Mouse (Mus musculus) left cerebral cortex, postnatal 25 days (tissue): ENCODE results near the gene Nrp1. TPM values are rescaled to one million over a fixed set of nuclear protein-coding genes. Genes with fewer than 3 reads are reported as not detected.

Experiments used
- DNase-seq, 2 experiments: peaks; one replicate each; pipeline ENCODE4 v3.0.0; 2022; ENCODE audit warnings: low spot score in 2 of 2, mixed read lengths in 1 of 2
- intact Hi-C: fragments of 180-260 bp; cut with DNase I; formaldehyde crosslinking; loops from one replicate; pipeline ENCODE4 v1.15.1; 2025
- total RNA-seq, 2 experiments: library from RNA; stranded (reverse); gene quantifications; 2 replicates each; pipeline ENCODE4 v1.2.3; 2021

Gene Nrp1
- total RNA-seq, 2 experiments from 2014 or later, result 24.6 to 29.6 TPM

- DNase-seq, result peak; percentile 87 to 91
- intact Hi-C loops, result loop anchor here (2.0 to 5.0 kb wide), 5 partner anchors 526 to 1172 kb away; no protein-coding TSS in a partner anchor
Measured at GRCm38 (mm10) chr8:128362940-128363595, 4.7 kb downstream of the Nrp1 start.

DNA sequence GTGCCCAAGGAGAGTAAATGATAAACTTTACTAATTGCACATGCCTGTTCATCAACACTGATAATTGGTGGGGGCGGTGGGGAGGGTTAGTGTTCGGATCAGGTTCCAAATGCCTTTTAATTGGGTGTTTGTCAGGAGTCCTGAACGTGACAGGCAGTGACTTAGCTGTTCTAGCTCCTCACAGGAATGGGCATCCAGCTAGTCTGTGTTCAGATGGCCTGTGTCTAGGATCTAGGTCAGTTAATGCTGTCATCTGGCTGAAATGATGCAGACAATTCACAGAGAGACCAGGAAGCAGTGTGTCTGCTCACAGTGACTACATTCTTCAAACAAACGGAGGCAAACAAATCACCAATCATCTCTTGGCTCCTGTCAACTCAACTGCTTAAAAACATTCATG lies 12.1 kb downstream of the Nrp1 start:
- intact Hi-C loops, result no loop called here

GRCm38 (mm10) chr8:128371026-128371425 lies 12.6 kb downstream of the Nrp1 start:
- DNase-seq, result no peak
- intact Hi-C loops, result no loop called here

More for the DNA sequence above, 12.1 kb downstream of the Nrp1 start:
- DNase-seq, result no peak

DNA sequence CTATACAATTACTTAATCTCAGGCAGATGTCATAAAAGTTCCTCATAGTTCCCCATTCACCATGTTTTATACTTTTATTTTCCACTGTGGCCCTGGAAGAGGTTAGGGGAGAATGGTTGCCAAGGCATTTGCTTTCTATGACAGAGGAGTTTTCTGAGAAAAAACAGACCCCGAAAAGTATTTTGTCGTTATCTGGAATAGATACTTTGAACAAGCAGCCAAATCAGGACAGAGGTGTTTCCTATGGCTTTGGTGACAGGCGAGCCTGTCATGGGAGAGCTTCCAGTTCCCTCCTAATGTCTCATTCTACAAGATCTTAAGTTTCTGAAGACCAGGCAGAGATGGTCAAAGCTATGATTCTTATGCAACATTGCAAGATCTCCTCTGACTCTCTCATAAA lies 13.4 kb downstream of the Nrp1 start:
- no peak for DNase-seq
- intact Hi-C loops, result no loop called here

DNA sequence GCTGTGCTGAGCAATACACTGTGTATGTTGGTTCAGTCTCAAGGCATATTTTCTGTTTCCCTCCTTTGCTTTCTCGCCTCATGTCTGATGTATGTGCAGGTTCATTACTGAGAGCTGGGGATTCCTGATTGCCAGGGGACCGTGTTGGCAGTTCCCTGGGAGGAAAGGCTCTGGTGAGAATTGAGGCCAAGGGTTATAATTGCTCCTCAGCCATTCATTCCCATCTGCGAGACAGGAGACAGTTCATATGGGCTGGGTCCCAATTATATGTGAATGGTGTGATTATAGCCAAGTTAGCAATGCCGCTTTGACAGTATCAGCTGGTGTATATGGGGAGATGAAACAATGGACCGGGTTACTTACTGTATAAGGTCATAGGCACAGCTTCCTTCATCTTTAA lies 14.3 kb downstream of the Nrp1 start:
- intact Hi-C loops, result no loop called here
- no peak for DNase-seq

DNA sequence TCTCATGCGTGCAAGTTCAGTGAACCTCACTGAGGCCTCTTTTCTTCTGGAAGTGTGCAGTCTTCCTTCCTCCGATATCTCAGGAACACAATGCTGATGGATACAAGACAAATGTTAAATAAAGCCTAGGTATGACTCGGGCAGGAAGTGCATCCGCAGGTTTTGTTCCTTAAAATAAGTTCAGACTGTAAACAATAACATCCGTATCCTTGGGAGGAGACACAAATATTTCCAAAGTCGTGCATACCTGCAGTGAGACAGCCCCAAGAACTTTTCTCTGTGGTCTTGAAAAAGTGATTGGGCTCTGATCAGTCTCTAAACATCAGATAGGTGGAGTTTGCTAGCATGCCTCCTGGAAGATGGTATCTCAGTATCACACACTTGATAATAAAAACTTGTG lies 15.0 kb downstream of the Nrp1 start:
- DNase-seq, result no peak
- intact Hi-C loops, result no loop called here

GRCm38 (mm10) chr8:128375291-128375690 lies 16.9 kb downstream of the Nrp1 start:
- no peak for DNase-seq
- intact Hi-C loops, result no loop called here

DNA sequence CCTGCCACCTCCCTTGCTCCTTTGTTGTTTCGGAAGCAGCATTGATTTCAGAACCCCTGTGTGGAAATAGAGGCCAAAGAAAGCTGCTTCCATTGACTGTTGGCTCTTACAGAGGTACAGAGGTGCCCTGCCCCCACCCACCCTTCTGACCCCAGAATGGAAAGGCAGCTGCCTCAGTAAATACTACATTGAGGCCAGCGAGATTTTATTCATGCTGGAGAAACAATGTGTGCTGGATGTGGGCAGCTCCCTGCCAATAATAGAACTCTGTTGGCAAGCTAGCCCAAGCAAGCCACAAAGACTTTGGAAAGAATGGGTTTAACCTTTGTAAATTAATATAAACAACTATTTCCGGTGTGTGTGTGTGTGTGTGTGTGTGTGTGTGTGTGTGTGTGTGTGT lies 24.8 kb downstream of the Nrp1 start:
- peak in 1 of 2 experiments; percentile 45 for DNase-seq
- intact Hi-C loops, result no loop called here

DNA sequence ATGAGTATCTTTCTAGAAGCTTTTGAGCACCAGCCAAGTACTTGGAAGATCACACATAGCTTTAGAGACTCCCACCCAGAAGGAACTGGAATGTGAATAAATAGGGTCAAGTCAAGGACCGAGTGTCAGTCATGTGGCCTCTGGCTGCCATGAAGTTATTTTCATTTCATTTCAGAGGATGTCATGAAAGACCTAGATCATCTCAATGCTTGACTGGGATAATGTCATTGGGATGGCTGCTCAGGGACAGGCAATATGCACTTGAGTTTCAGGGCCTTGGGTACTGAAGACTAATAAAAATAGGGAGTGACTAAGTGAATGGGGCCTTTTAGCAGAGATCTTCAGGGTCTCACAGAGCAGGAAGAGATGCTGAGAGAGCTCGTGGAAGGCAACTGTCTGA lies 26.0 kb downstream of the Nrp1 start:
- intact Hi-C loops, result no loop called here
- no peak for DNase-seq

GRCm38 (mm10) chr8:128384921-128385332 lies 26.5 kb downstream of the Nrp1 start:
- intact Hi-C loops, result no loop called here

GRCm38 (mm10) chr8:128386963-128387621 lies 28.7 kb downstream of the Nrp1 start:
- intact Hi-C loops, result no loop called here
- DNase-seq, result no peak

More at GRCm38 (mm10) chr8:128384921-128385332, 26.5 kb downstream of the Nrp1 start:
- DNase-seq, result no peak

DNA sequence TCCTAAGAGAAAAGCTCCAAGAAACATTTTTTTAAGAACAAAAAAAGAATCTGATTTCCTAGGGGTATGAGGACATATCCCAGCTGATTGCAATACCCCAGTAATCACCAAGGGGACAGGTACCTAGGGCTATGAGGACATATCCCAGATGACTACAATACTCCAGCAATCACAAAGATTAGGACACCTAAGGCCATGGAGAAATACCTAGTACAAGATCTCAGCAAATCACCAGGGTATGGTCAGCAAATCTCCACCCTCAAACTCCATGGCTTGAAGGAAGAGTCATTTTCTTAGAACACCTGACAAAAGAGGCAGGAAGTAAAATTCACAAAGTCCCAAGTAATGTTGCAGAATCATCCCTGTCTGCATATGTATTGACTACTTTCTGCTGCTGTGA lies 32.4 kb downstream of the Nrp1 start:
- intact Hi-C loops, result no loop called here
- DNase-seq, result no peak

DNA sequence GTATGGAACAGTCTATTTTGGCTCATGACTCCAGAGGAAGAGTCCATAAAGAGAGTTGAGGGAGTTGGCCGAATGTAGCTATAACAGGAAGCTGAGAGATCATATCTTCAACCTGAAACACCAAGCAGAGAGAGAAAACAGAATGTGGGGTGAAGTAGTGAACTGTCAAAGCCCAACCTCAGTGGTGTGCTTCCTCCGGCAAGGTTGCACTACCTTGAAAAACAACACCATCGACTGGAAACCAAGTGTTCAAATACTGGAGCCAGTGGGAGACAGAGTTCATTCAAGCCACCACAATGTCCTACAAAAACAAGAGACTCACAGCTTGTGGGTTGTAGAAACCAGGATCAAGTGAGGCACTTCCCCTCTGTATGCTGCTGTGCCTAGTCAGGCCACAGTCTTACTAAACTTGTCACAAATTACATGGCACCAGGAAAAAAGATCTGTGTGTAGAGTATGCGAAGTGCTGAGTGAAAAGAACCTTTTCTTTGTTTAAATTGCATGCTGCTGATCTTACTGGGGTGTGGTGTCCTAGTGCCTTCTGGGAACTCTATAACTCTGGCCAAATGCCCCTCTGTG lies 32.9 kb downstream of the Nrp1 start:
- intact Hi-C loops, result no loop called here

GRCm38 (mm10) chr8:128394671-128395193 lies 36.3 kb downstream of the Nrp1 start:
- no peak for DNase-seq
- intact Hi-C loops, result no loop called here

More for the DNA sequence above, 32.9 kb downstream of the Nrp1 start:
- no peak for DNase-seq

GRCm38 (mm10) chr8:128396968-128397367 lies 38.6 kb downstream of the Nrp1 start:
- intact Hi-C loops, result no loop called here
- DNase-seq, result no peak

- no peak for DNase-seq
- intact Hi-C loops, result no loop called here
Measured at GRCm38 (mm10) chr8:128397441-128397840, 39.0 kb downstream of the Nrp1 start.

GRCm38 (mm10) chr8:128398472-128399091 lies 40.2 kb downstream of the Nrp1 start:
- DNase-seq, result peak; percentile 17 to 44
- intact Hi-C loops, result no loop called here

DNA sequence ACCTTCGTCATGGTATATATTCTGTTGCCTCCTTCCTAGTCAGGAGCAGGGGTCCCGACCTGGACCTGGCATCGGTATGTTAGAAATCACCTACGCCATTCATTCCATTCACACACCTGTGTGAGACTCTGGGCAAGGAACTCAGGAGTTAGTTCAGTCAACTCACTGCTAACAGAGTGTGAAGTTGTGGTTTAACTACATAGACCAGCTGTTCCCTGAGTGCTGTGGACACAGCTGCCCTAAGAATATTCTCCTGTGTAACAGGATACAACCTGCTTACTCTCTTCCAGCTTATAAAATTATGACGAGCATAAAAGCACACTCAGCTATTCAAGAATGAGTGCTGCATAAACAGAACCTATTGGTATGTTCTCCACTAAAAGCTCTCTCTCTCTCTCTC lies 41.9 kb downstream of the Nrp1 start:
- intact Hi-C loops, result no loop called here
- no peak for DNase-seq

DNA sequence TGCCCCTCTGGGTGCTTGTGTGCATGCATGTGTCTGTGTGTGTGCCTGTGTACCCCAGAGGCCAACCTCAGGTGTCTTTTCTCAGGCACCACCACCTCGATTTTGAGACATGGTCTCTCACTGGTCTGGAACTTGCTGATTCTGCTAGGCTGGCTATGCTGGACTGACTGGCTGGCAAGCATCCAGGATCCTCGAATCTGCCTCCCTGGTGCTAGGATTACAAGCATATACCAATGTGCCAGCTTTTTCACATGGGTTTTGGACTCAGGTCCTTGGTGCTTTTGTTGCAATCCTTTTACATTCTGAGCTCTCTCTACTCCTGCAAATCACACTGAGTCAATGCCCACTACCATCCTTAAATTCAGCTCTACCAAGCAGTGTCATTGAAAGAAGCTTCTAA lies 46.5 kb downstream of the Nrp1 start:
- intact Hi-C loops, result no loop called here
- DNase-seq, result no peak

DNA sequence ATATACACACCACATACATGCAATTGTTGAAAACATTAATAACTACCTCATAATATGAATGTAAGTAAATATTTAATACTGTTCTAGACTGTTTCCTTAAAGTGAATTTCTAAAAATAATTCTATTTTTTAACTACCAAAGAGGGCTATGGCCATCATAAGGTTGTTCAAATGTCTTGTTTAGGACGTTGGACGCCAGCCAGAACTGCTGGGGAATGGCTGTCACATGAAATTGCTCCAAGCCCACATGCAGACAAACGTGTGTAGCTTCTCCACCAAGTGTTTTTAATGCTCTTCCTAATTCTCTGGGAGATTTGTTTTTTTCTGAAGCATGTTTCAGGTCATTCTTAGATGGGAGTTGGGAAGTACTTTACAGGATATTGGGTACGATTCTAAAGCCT lies 55.0 kb downstream of the Nrp1 start:
- DNase-seq, result no peak
- intact Hi-C loops, result no loop called here
